Mouse (Mus musculus) left cerebral cortex, postnatal 10 days (tissue): ENCODE data around the gene Tubb5. TPM values are rescaled to one million over a fixed set of nuclear protein-coding genes. Genes with fewer than 3 reads are reported as not detected.

Experiments
- DNase-seq, 2 experiments: peaks; one replicate each; pipeline ENCODE4 v3.0.0; 2021 to 2022; ENCODE audit warnings: low spot score in 2 of 2, mixed read lengths in 1 of 2; ENCODE audit errors: extremely low spot score in 1 of 2
- intact Hi-C: fragments of 180-260 bp; cut with DNase I; formaldehyde crosslinking; loops from one replicate; pipeline ENCODE4 v1.15.1; 2025
- total RNA-seq, 2 experiments: library from RNA; stranded (reverse); gene quantifications; 2 replicates each; pipeline ENCODE4 v1.2.3; 2021

Gene Tubb5
- total RNA-seq: 1,000 to 10,000 TPM; 1,429 to 1,573 TPM

DNA sequence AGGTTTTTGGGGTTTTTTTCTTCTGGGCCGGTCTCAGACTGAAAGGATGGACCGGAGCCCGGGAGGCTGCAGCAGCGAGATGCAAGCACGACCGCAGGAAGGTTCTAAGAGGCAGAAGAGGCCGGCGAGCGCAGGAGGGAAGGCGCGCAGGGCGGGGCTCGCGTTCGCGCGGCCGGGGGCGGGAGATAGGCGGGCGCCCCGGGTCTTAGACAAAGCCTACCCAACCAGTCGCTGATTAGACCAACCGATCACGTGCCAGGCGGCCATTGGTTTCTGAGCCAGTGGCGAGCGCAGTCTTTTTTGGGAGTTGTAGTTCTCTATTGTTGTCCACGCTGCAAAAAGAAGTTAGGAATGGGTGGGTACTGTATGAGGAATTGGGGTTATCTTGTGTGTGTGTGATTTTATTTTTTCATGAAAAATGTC is at the start of gene Tubb5:
Tubb5 (minus strand) TSS at position 185 of the 423 bp plus-strand sequence.
- peak; percentile 96 to 98 for DNase-seq
- intact Hi-C loops: no loop called here

DNA sequence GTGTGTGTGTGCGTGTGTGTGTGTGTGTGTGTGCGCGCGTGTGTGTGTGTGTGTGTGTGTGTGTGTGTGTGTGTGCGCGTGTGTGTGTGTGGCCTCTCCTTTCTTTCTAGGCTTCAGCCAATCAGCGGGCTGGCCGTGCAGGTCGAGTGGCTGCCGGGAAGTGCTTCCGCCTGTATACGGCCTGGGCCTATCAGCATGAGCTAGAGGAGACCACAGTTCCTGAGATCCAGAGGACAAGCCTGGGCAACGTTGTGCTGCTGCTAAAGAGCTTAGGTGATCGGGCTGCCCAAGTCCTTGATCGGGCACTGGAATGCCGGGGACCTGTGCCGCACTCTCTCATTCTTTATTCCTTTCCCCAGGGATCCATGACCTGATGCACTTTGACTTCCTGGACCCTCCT is 49.6 kb upstream of the Tubb5 start:
- DNase-seq: no peak
- intact Hi-C loops: no loop called here

DNA sequence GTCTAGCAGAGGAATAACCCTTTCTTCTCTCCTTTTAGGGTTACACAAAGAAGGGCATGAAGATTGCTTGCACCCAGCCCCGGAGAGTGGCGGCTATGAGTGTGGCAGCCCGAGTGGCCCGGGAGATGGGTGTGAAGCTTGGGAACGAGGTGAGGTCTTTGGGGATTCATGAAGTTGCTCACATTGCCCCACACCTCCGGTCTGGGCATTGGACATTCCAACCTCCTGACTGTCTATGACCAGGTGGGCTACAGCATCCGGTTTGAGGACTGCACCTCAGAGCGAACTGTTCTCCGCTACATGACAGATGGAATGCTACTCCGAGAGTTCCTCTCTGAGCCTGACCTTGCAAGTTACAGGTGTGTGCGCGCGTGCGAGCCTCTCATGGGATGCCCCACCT is 45.7 kb upstream of the Tubb5 start:
- no peak for DNase-seq
- intact Hi-C loops: no loop called here

GRCm38 (mm10) chr17:35882924-35883323 is 44.8 kb upstream of the Tubb5 start:
- intact Hi-C loops: no loop called here
- DNase-seq: no peak

- intact Hi-C loops: no loop called here
- DNase-seq: peak; percentile 94 to 97
Observed at GRCm38 (mm10) chr17:35879245-35880057, 41.3 kb upstream of the Tubb5 start, which contains the start of gene Dhx16. Gene Dhx16 (plus strand): TSS chr17:35879819.

- peak in 1 of 2 experiments; percentile 61 for DNase-seq
- intact Hi-C loops: loop anchor here (5.0 kb wide), 1 partner anchor 132 kb away; no protein-coding TSS in a partner anchor
Observed at GRCm38 (mm10) chr17:35874721-35875120, 36.6 kb upstream of the Tubb5 start.

DNA sequence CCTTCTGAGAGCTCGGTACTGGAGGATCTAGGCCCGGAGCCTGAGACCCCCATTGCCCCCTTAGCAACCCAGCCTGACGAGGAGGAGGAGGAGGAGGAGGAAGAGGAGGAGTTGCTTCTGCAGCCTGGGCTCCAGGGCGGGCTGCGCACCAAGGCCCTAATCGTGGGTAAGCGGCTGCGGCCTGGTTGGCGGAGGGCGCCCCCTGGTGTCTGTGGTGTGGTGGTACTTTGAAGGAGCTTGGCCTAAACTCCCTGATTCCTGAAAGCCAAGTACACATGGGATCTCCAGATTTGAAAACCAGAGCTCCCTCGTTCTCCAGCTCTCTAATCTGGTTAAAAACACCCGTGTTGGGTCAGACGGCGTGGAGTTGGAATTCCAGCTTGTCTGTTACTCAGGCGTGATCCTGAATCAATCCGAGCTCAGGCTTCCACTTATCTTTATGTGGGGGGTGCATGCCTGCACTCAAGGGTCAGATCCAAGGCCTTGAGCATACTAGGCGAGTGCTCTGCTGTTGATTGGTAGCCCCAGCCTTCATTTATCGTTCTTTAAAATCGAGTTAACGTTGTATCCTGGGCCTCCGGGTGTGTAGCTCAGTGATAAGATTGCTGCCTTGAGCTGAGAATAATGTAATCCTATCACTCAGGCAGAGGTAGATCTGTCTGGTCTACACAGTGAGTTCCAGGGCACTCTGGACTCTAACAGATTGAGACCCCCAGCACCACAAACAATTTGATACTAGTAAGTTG is 35.8 kb upstream of the Tubb5 start:
- intact Hi-C loops: loop anchor here (2.0 to 5.0 kb wide), 2 partner anchors 37 to 132 kb away; no protein-coding TSS in a partner anchor
- DNase-seq: peak; percentile 75 to 92

GRCm38 (mm10) chr17:35870884-35871696 is 33.0 kb upstream of the Tubb5 start:
- DNase-seq: no peak
- intact Hi-C loops: loop anchor here (5.0 kb wide), 1 partner anchor 129 kb away; no protein-coding TSS in a partner anchor

- intact Hi-C loops: loop anchor here (5.0 kb wide), 1 partner anchor 128 kb away; no protein-coding TSS in a partner anchor
- DNase-seq: peak; percentile 51 to 87
Observed at GRCm38 (mm10) chr17:35870151-35870883, 32.2 kb upstream of the Tubb5 start.

DNA sequence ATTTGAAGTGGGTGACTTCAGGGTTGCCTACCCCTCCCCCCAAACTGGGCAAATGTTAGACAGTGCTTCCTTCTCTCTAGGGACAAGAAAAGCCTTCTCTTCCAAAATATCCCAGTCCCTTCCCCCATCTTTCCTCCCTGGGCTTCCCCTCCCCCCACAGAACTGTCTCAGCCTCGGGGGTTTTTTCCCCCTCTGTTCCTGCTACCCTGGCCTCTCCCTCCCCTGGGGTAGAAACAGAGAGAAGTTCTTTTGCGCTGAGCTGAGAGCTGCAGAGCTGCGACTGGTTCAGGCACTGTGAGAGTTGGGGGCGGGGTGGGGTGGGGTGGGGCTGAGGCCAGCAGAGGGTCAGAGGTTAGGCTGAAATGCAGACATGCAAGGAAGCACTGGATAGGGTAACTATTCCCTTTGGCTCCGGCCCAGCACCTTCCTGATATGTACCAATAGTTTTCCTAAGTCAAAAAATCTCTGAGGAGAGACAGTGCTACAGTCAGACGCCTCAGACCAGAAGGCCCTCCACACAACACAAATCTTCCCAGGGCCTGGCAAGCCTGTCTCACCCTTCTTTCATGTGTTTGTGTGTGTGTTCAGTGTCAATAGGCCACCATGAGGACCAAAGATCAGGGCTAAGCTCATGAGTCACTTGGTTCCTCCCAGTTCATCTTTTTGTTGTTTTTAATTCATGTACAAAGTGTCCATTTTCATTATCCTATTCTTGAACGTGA is 31.4 kb upstream of the Tubb5 start:
- DNase-seq: peak in 1 of 2 experiments; percentile 73
- intact Hi-C loops: loop anchor here (5.0 kb wide), 1 partner anchor 127 kb away; no protein-coding TSS in a partner anchor

DNA sequence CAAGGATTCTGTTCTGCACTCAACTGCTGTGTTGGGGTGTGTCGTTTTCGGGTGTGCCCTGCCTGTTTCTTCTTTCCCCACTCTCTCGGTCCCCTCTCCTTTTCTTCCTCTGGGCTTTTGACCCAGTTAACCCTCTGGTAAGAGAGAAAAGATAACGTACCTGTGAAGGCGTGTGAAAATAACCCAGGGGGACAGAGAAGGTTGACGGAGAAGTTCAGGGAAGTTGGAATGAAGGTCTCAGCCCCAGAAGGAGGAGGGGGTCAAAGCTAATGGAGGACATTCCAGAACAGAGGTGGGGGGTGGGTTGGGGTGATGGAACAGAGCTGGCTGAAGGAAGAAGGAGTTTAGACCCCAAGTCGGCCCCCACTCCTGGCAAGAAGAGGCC is 30.8 kb upstream of the Tubb5 start:
- intact Hi-C loops: no loop called here
- DNase-seq: no peak

DNA sequence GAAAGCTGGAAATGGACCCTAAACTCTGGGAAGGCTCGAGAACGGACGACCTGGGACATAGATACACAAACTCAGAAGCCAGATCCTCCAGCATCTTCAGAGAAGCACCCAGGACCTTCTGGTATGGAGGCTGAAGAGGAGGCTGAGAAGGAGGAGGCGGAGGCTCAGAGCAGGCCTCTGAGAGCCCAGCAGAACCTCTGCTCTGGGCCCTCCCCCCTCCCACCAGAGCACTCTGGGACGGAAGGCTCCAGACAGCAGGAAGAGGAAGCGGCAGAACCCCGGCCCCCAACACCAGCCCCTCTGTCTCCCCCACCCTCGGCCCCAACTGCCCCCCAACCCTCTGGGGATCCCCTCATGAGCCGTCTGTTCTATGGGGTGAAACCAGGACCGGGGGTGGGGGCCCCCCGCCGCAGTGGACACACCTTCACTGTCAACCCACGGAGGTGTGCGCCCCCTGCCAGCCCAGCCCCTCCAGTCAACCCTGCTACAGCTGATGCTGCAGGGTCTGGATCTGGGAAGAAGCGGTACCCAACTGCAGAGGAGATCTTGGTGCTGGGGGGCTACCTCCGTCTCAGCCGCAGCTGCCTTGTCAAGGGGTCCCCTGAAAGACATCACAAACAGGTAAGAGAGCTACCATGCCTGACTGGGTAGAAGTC is 30.2 kb upstream of the Tubb5 start:
- DNase-seq: peak in 1 of 2 experiments; percentile 68
- intact Hi-C loops: no loop called here

GRCm38 (mm10) chr17:35866911-35867890 is 29.1 kb upstream of the Tubb5 start:
- no peak for DNase-seq
- intact Hi-C loops: no loop called here

- peak in 1 of 2 experiments; percentile 87 for DNase-seq
- intact Hi-C loops: no loop called here
Observed at GRCm38 (mm10) chr17:35866281-35866831, 28.2 kb upstream of the Tubb5 start.

GRCm38 (mm10) chr17:35865481-35866280 is 27.6 kb upstream of the Tubb5 start, which contains the start of gene Ppp1r18:
Gene Ppp1r18 (plus strand): TSS chr17:35865593.
- DNase-seq: peak in 1 of 2 experiments; percentile 89
- intact Hi-C loops: no loop called here
